Mouse (Mus musculus) heart, postnatal 36 days (tissue): ENCODE results near the gene Tmcc3. TPM values are rescaled to one million over a fixed set of nuclear protein-coding genes. Genes with fewer than 3 reads are reported as not detected.

Experiments
- DNase-seq, 2 experiments: peaks; one replicate each; pipeline ENCODE4 v3.0.0; 2021 to 2022
- intact Hi-C: fragments of 180-260 bp; cut with DNase I; formaldehyde crosslinking; loops from one replicate; pipeline ENCODE4 v1.15.1; 2025
- total RNA-seq, 2 experiments: library from RNA; stranded (reverse); gene quantifications; 2 replicates each; pipeline ENCODE4 v1.2.3; 2021

Gene Tmcc3
- total RNA-seq, 2 experiments from 2014 or later: 30.6 to 32.7 TPM

DNA sequence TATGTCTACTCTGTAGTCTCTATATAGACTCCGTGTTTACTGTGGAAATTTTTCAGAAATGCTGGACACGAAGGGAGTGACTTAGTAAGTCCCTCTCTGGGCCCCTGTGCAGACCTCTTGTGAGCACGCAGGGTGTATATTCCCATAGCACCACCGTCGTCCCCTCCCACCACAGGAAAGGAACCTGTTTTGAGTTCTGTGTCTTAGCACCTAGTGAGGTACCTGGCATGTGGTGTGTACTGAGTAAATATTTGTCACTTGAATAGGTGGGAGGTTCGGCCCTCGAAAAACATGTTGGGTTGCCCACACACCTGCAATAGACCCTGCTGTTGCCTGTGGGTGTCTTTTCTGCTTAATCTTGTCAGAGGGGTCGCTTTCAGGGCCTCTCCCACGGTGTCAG lies 99.8 kb downstream of the Tmcc3 start:
- no peak for DNase-seq
- intact Hi-C loops: no loop called here

DNA sequence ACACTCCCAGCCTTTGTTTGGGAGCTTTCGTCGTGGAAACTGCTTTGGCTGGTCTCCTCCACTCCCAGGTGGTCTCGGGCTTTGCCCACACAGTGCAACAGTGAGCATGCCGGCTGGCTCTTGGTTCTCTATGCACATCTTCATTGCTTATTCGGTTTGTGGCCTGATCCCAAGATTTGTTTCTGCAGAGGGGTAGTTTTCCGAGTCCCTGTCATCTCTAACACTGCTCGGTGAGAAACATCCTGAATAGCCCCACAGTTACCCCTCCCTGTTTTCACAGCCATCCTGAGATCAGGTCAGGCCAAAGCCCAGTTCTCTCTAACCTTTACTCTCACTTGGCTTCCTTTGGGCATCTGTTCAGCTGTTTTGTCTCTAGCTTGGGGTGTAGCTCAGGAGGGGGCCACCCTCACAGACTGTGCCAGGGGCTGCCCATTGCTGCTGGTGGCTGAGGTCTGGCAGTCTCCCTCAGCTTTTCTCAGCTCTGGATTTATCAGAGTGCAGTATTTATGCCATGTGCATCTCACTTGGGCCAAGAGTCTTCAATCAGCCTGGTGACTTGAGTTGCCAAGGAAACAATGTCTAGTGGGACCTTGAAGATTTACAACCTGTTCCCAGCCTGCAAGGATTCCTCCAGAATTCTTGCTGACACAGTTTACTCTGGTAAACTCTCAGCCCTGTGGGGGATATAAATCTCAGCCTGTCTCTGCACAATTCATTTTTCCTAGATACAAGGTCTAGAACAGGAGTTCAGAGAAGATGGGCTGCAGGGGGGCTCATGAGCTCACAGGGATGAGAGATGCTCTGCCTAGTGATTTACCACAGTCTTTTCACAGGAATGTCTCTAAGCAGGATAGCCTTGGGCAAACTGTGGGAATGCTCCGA lies 102.3 kb downstream of the Tmcc3 start:
- intact Hi-C loops: no loop called here
- peak in 1 of 2 experiments; percentile 17 for DNase-seq

DNA sequence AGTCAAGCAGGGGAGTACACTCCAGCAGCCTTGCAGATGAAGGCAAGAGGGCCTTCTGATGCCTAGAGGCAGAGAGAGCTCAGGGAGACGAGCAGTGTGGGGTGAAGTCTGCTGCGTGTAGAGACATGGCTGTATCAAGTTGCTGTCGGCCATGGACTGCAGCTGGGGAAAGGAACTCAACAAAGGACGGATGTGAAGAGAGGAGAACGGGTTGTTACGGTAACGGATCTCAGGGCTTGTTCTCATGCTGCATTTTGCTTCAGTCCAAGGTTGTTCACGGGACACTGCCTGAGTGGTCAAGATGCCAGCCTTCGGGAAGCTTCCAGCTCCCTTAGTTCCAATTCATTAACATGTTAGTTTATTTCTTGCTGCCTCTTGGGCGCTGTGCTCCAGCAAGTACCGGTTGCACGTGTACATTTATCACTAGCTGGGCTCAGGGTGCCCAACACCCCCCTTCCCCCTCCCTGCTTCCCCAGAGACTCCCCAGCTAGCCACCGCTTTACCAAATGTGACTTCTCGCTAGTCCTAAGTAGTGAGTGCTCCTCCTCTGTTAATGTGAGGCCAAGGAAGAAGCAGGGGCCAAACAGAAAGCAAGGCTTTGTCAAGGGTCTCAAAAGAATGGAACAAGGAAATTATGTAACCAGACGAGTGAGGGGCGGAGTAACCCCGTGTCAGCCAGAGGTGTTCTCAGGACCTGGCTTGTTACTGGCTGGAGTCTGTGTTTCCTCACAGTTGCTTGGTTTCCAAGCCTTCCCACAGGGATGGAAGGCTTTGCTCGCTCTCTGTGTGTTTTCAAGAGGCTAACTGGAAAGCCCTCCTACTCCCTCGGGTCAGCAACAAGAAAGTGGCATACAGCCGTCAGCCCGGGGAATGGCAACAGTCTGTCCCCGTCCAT lies 104.4 kb downstream of the Tmcc3 start:
- intact Hi-C loops: no loop called here
- peak in 1 of 2 experiments; percentile 27 for DNase-seq

DNA sequence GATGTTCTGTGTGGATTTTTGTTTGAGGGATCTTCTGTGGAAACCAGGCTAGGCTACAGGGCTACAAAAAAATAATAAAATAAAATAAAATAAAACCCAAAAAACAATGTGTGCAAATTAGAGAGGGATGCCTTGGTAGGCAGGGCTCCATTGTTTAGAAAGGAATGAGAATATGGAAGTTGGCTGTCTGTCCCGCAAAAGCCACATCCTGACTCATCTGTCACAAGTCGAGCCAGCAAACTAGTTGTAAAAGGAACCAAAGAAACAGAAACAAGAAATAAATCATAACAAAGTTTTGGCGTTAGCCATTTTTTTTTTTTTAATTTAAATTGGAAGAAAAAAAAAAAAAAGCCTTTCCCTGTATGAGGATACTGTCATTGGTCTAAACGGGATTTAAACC lies 105.9 kb downstream of the Tmcc3 start:
- intact Hi-C loops: no loop called here
- no peak for DNase-seq

DNA sequence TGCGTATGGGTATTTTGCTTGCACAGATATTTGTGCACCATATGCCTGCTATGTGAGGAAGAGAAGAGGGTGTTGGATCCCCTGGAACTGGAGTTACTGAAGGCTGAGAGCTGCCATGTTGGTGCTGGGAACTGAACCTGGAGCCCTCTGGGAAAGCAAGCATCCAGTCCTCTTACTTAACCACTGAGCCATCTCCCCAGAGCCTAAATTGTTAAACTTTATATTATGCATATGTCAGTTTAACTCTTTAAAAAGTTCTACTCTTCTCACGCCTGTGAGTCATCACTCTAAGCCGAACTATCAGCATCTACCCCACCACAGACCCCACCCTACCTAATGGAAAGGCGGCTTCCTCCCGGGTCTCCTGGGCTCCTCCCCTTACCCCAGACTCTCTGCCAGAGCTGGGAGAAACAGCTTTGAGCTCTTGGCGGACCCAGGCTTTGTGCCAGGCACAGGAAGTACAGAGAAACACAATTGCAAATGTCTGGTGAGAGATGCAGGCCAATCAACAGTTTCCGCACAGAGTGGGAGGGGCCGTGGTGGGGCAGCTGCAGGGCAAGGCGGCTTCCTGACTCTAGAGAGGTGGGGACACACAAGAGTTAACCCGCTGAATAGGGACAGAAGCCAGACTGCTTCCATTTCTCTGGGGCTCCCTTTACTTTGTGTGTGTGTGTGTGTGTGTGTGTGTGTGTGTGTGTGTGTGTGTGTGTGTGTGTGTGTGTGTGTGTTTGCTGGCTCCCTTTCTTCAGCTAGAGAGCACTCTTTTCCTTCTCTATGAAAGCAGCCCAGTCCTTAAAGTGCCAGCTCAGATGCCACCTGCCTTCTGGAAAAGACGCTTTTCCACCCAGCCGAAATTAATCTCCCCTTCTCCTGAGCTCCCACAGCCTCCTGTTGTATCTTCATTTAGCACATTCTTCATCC lies 114.5 kb downstream of the Tmcc3 start:
- DNase-seq: peak; percentile 67 to 70
- intact Hi-C loops: no loop called here

DNA sequence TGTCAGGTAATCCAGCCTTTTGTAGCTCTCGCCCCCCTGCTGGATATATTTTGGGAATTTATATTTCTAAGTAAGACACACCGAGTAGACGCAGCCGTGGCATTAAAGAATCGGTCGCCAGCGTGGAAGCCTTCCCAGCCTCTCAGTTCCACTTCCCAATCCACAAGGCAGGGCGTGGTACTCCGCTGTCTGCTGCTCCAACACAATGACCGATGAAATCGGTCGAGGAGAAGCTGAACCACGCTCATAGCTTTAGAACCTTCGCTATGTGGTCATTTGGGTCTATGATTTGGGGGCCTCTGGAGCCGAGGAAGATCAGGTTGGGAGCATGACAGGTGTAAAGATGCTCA lies 115.1 kb downstream of the Tmcc3 start:
- DNase-seq: no peak
- intact Hi-C loops: no loop called here

DNA sequence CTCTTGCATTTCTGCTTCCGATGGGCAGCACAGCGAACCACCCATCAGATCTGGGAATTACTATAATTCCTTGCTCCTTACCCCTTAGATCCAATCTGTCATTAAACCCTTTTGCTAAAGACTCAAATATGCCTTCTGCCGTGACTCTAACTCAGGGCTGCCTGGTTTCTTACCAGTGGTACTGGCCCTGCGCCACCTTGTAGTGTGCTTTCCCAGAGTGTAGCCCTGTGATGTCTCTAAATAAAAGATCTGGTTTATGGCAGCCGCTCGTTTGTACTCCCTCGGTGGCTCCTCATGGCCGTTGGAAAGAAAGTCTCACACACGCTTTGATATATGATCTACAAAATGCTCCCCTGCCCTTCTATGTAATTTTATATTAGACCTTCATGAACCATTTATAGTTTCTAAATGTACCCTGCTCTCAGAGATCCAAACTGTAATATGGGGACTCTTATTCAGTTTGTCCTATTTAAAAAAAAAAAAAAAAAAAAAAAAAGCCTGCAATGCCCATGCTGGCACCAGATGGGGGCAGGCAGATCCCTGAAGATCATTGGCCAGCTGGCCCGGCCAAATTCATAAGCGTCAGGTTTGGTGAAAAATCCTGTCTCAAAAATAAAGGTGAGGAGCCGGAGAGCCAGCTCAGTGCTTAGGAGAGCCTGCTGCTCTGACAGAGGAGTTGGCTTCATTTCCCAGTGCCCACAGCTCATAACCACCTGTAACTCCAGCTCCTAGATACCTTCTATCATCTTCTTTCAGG lies 116.6 kb downstream of the Tmcc3 start:
- intact Hi-C loops: no loop called here
- no peak for DNase-seq

DNA sequence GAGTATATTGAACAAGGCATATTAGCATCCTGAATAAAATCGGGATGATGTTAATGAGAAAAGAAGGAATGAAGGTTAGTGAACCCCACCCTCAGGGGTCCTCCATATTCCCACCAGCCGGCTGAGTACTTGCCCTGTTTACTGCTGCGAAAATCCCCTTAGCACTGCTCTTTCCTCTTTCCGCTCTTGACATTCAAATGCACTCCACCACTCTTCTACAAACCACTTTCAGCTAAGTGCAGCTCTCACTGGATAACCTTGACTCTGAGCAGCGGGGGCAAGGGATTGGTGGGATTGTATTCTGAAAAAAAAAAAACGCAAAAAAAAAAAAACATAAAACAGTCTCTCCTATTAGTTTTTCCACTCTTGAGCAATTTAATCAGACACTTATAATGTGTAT lies 118.8 kb downstream of the Tmcc3 start:
- no peak for DNase-seq
- intact Hi-C loops: no loop called here

DNA sequence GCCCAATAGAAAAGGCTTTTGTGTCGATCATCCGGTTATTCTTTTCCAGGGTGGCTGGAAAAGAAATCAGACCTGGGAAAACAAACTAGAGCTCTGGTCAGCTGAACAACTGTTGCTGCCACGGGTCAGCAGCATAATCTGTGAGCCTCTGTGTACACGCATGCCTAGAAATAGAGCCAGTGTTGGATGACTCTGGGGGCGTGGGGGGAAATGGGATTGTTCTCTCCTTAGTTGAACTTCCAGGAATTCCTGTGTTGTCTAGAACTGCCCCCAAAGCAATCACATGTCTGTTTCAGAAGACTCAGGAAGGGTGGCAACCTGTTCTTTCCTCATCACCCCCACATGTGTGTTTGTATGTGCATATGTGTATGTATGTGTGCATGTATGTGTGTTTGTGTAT lies 121.2 kb downstream of the Tmcc3 start:
- intact Hi-C loops: loop anchor here (1.0 to 2.0 kb wide), 2 partner anchors 30 to 46 kb away; no protein-coding TSS in a partner anchor
- DNase-seq: peak in 1 of 2 experiments; percentile 40

DNA sequence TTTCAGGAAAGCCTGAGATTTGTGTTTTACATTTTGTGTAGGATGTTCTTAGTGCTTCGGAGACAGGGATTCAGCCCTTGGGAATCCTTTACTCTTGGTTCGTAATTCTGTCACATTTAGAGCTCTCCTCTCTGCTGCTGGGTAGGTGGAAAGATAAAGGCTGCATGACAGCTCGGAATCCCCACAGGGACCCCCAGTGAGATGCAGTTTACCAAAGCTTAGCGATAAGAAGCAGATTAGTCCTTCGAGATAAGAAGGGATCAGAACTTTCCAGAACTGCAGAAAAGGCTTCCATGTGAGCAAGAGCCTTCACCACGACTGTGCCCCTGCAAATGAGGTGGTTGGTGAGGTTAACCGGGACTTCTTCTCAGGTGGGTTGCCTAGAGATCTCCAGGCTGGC lies 122.2 kb downstream of the Tmcc3 start:
- DNase-seq: no peak
- intact Hi-C loops: loop anchor here (1.0 to 2.0 kb wide), 2 partner anchors 29 to 45 kb away; no protein-coding TSS in a partner anchor

DNA sequence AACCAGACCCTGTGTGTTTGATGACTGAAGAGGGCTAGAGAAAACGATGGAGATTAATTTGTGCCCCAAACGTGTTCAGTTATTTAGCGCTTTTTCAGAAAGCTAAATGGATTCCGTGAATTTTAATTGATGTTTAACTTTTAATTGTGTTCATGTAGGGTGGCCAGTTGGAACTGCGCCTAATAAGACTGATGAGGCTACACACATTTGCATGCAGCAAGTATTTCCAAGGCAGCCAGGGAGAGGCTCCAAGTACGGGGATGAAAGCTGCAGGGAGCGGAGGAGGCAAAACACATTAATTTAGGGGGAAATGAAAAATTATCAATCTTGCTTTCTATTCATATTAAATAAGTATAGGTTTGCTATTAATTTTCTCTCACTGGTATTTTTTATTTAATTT lies 131.0 kb downstream of the Tmcc3 start:
- DNase-seq: no peak
- intact Hi-C loops: no loop called here

DNA sequence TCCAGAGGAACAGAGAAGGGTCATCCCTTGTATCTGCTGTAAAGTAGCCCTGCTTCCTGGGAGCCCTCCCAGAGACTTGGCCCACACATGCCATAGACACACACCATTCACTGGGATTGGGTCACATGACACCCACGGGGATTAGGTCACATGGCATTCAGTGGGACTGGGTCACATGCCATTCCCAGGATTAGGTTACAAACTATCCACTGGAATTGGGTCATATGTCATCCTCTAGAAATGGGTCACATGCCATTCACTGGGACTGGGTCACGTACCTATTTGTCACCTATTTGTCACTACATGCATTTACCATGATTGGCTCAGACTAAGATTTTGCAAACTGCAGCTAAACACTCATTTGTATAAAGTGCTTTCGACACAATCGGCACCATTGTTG lies 131.7 kb downstream of the Tmcc3 start:
- intact Hi-C loops: no loop called here
- DNase-seq: no peak

DNA sequence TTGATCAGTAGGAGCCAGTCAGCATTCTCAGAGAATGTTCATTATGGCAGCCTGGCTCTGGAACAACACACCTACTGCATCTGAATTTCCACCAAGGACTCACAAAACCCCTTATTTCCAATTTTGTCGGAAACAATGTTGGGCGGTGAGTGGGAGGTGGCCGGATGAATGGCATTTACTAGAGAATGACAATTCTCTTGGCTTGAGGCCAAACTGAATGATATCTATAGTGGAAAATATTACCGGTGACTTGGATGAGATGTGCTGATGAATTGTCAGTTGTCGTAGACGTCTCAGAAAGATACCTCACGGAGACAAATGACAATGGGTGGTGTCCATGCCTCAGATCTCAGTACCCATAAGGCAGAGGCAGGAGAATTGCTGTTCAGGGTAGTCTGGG lies 133.4 kb downstream of the Tmcc3 start:
- DNase-seq: no peak
- intact Hi-C loops: no loop called here

DNA sequence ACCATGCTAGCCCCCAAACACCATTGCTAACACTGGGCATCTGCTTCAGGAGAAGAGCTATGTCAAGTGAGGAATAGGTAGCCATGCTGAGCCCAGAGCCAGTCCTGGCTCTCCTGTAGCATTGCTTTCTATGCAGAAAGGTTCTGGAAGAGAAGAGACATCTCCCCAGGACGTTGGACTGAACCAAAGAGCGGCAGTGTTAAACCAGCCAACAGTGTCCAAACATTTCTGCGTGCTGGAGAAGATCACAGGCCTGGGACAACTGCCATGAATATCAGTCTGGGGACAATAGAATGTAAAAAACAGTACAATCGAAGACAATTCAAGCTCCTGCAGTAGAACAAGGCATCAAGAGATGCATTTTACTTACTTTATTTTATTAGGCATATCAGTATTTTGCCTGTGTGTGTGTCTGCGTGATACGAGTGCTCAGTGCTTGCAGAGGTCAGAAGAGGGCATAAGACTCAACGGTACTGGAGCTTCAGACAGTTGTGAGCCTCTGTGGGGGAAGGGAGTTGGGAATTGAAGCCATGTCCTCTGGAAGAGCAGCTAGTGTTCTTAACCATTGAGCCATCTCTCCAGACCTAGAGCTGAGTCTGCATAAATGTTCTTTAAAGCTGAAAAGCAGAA lies 134.7 kb downstream of the Tmcc3 start:
- intact Hi-C loops: no loop called here
- DNase-seq: no peak

DNA sequence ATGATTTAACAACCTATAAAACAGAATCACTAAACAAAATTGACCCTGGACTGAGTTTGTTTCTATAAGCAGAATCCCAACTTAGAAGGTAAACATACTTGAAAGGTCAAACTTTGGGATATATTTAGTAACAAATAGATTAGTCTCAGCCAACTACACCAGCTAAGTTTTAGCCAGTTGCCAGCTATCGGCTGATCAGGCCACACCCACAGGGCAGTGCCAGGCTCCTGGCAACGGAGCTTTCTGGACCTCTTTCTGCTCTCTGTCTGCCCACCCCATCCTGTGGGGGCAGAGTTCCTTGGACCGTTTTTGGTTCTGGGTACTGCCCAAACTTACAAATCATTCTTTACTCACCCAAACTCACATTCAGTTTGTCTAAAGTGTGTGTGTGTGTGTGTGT lies 137.9 kb downstream of the Tmcc3 start:
- intact Hi-C loops: no loop called here

DNA sequence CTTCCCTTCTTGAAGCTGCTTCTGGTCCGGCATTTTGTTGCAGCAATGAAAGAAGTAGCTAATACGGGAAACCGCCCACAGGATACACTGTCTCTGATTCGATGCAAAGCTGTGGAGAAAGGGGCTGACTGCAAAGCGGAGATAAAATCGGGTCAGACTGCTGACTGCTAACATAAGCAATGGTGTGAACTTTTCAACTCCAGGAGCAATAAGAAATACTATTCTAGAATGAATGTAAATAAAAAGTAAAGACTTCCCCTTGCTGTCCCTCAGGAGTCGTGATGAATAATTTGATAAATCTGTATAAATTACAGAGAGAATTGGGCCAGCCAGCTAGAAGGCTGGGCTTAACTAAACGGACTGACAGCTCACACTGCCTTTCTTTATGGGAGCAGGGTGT lies 139.0 kb downstream of the Tmcc3 start:
- DNase-seq: no peak
- intact Hi-C loops: no loop called here

More for the DNA sequence above, 137.9 kb downstream of the Tmcc3 start:
- DNase-seq: no peak

DNA sequence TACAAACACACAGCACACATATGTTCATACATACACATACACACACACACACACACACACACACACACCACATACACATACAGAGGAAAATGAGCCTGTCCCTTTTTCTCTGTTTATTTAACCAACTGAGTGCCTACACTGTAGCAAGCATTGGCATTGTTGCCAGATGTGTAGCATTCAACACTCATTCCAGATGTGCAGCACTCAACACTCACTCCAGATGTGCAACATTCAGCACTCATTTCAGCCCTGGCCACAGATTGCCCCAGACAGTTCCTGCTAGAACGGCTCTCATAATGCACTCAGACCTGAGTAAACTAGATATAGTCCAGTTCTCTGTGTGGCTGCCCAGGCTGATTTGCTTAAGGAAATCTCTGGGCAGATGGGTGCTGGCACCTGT lies 145.7 kb downstream of the Tmcc3 start:
- no peak for DNase-seq
- intact Hi-C loops: no loop called here

DNA sequence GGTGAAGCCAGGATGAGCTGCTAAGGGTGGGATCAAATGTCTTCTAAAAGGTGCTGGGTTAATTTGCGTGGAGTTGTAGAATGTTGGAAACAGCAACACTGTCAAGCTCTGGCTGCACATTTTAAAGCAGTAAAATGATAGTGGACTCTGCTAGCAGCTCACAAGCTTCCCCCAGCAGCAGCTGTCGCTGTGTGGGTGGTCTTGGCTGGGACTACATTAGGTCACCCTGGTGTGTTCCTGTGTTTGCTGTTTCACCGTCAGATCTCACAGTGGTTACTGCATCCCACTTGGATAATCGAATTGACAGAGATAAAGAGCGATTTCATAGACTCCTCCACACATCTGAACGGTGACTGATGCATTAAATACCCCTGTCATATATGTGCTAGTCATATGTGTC lies 146.9 kb downstream of the Tmcc3 start:
- peak in 1 of 2 experiments; percentile 30 for DNase-seq
- intact Hi-C loops: no loop called here

DNA sequence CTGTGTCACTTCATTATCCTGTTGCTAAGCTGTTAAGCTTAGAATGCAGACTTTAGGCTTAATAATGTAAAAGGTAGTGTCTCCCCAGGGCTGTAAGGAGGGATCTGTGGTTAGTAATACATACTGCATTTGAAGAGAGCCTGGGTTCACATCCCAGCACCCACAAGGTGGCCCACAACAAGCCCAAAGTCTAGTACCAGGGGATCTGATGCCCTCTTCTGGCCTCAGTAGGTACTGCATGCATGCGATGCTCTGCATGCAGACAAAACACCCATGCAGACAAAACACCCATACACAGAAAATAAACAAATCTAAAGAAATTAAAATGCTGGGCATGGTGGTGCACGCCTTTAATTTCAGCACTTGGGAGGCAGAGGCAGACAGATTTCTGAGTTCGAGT lies 149.6 kb downstream of the Tmcc3 start:
- intact Hi-C loops: loop anchor here (1.0 to 2.0 kb wide), 2 partner anchors 53 kb away; no protein-coding TSS in a partner anchor

More for the DNA sequence above, 149.6 kb downstream of the Tmcc3 start:
- DNase-seq: peak in 1 of 2 experiments; percentile 40
